Mouse (Mus musculus): ENCODE results near the gene Idua.
A peak's percentile ranks its signal among the peaks of the same experiment; 100 is the strongest.

DNA sequence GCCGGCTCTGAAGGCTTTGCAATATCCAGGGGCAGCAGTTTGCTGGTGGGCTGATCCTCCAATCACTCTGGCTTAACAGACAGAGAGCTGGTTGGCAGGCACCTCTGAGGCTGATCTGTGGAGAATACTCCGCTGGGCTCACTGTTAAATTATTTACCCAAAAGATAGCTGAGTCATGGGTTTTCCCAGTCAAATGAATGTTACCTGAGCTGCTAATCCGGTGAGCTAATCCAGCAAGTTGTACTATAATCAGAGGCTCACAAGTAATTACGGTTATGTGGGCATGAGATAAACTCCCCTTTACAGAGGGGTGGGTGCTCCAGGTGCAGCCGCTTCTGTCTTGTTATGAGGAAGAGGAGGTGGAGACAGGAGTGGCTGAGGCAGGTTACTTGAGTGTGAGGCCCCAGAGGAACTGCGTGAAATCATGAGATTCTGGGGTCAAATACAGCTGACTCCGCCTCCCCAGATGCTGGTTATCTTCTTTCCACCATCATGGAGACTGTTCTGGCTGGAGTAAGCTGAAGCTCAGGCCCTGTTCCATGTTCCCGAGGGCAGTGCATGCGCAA lies 15.2 kb downstream of the Idua start, which contains the start of gene Slc26a1:
- TF ChIP-seq GATA1 (IDR thresholded peaks at IDR 0.05; ENCODE audit: low read length): peak; percentile 81
- TF ChIP-seq TAL1 (IDR thresholded peaks at IDR 0.05; ENCODE audit: low read length): no peak
